Mouse (Mus musculus): ENCODE results near the gene Gm5678. TPM values are rescaled to one million over a fixed set of nuclear protein-coding genes. Genes with fewer than 3 reads are reported as not detected.
A peak's percentile ranks its signal among the peaks of the same experiment; 100 is the strongest.
"Not testable (repeated sequence)": the region's sequence is repeated elsewhere in the genome, so short reads cannot be mapped to it uniquely, and the experiment has no call there.

Gene Gm5678
- polyA plus RNA-seq, 1 experiment, result not detected

GRCm38 (mm10) chr16:93615118-93615870 is 12.6 kb upstream of the Gm5678 start:
- no peak overlapping the region for H3K27ac ChIP-seq (ENCODE audit: control insufficient read depth, insufficient read depth, low read depth, low read length, poor library complexity)
- no peak overlapping the region for H3K4me3 ChIP-seq (replicated peaks; ENCODE audit: control insufficient read depth, low read depth, low read length)
- peak; percentile 91 for TF ChIP-seq CTCF (IDR thresholded peaks at IDR 0.05; ENCODE audit: control insufficient read depth, insufficient read depth, low read length)
- TF ChIP-seq POLR2A (IDR thresholded peaks at IDR 0.05; ENCODE audit: borderline replicate concordance, control insufficient read depth, low read depth, low read length), result no peak
- H3K4me1 ChIP-seq (ENCODE audit: control insufficient read depth, insufficient read depth, low read length), result no peaks in the 10 kb centered on the region
- 29% methylated on average over 5 of the region's 5 CpGs for WGBS

- H3K4me1 ChIP-seq (ENCODE audit: control insufficient read depth, insufficient read depth, low read length); H3K27ac ChIP-seq (ENCODE audit: control insufficient read depth, insufficient read depth, low read depth, low read length, poor library complexity); H3K4me3 ChIP-seq (replicated peaks; ENCODE audit: control insufficient read depth, low read depth, low read length): not testable (repeated sequence)
- 67% methylated on average over 4 of the region's 4 CpGs for WGBS
Measured at GRCm38 (mm10) chr16:93623759-93624158, 4.1 kb upstream of the Gm5678 start.

GRCm38 (mm10) chr16:93624671-93625070 is 3.2 kb upstream of the Gm5678 start:
- Histone ChIP-seq H3K4me1 (ENCODE audit: control insufficient read depth, insufficient read depth, low read length) (no peaks in the 10 kb centered on the region), H3K4me3 (replicated peaks; ENCODE audit: control insufficient read depth, low read depth, low read length) (no peak overlapping the region), H3K27ac (ENCODE audit: control insufficient read depth, insufficient read depth, low read depth, low read length, poor library complexity) (no peak overlapping the region)
- WGBS, result 73% methylated on average over 4 of the region's 4 CpGs
- no peak for TF ChIP-seq CTCF (IDR thresholded peaks at IDR 0.05; ENCODE audit: control insufficient read depth, insufficient read depth, low read length)
- 0 out of 2 replicates have a peak, but pooled peaks have one; percentile 4 for TF ChIP-seq POLR2A (IDR thresholded peaks at IDR 0.05; ENCODE audit: borderline replicate concordance, control insufficient read depth, low read depth, low read length)

- WGBS, result 4% methylated on average over 1 of the region's 1 CpGs
- TF ChIP-seq POLR2A (IDR thresholded peaks at IDR 0.05; ENCODE audit: borderline replicate concordance, control insufficient read depth, low read depth, low read length) (no peak), CTCF (IDR thresholded peaks at IDR 0.05; ENCODE audit: control insufficient read depth, insufficient read depth, low read length) (peak; percentile 10; the same call in 1 of the 2 replicates)
- Histone ChIP-seq H3K27ac (ENCODE audit: control insufficient read depth, insufficient read depth, low read depth, low read length, poor library complexity) (no peak overlapping the region), H3K4me1 (ENCODE audit: control insufficient read depth, insufficient read depth, low read length) (no peaks in the 10 kb centered on the region), H3K4me3 (replicated peaks; ENCODE audit: control insufficient read depth, low read depth, low read length) (no peak overlapping the region)
Measured at GRCm38 (mm10) chr16:93626745-93627144, 1.2 kb upstream of the Gm5678 start.

- H3K27ac ChIP-seq (ENCODE audit: control insufficient read depth, insufficient read depth, low read depth, low read length, poor library complexity), result no peak overlapping the region
- H3K4me1 ChIP-seq (ENCODE audit: control insufficient read depth, insufficient read depth, low read length), result no peaks in the 10 kb centered on the region
- TF ChIP-seq CTCF (IDR thresholded peaks at IDR 0.05; ENCODE audit: control insufficient read depth, insufficient read depth, low read length) (no peak), POLR2A (IDR thresholded peaks at IDR 0.05; ENCODE audit: borderline replicate concordance, control insufficient read depth, low read depth, low read length) (no peak)
- 6% methylated on average over 4 of the region's 4 CpGs for WGBS
- H3K4me3 ChIP-seq (replicated peaks; ENCODE audit: control insufficient read depth, low read depth, low read length), result no peak overlapping the region
Measured at GRCm38 (mm10) chr16:93644006-93644405, 16.1 kb downstream of the Gm5678 start.

- WGBS, result 41% methylated on average over 5 of the region's 5 CpGs
- Histone ChIP-seq H3K27ac (ENCODE audit: control insufficient read depth, insufficient read depth, low read depth, low read length, poor library complexity) (no peak overlapping the region), H3K4me1 (ENCODE audit: control insufficient read depth, insufficient read depth, low read length) (no peaks in the 10 kb centered on the region), H3K4me3 (replicated peaks; ENCODE audit: control insufficient read depth, low read depth, low read length) (no peak overlapping the region)
- TF ChIP-seq CTCF (IDR thresholded peaks at IDR 0.05; ENCODE audit: control insufficient read depth, insufficient read depth, low read length) (no peak), POLR2A (IDR thresholded peaks at IDR 0.05; ENCODE audit: borderline replicate concordance, control insufficient read depth, low read depth, low read length) (no peak)
Measured at GRCm38 (mm10) chr16:93648441-93649183, 20.7 kb downstream of the Gm5678 start.

- TF ChIP-seq POLR2A (IDR thresholded peaks at IDR 0.05; ENCODE audit: borderline replicate concordance, control insufficient read depth, low read depth, low read length) (no peak), CTCF (IDR thresholded peaks at IDR 0.05; ENCODE audit: control insufficient read depth, insufficient read depth, low read length) (no peak)
- H3K4me1 ChIP-seq (ENCODE audit: control insufficient read depth, insufficient read depth, low read length), result no peaks in the 10 kb centered on the region
- H3K27ac ChIP-seq (ENCODE audit: control insufficient read depth, insufficient read depth, low read depth, low read length, poor library complexity), result no peak overlapping the region
Measured at GRCm38 (mm10) chr16:93667976-93668375, 40.1 kb downstream of the Gm5678 start.

GRCm38 (mm10) chr16:93669521-93669920 is 41.6 kb downstream of the Gm5678 start:
- no peaks in the 10 kb centered on the region for H3K4me1 ChIP-seq (ENCODE audit: control insufficient read depth, insufficient read depth, low read length)
- H3K4me3 ChIP-seq (replicated peaks; ENCODE audit: control insufficient read depth, low read depth, low read length), result no peak overlapping the region
- no peak for TF ChIP-seq CTCF (IDR thresholded peaks at IDR 0.05; ENCODE audit: control insufficient read depth, insufficient read depth, low read length)
- no peak for TF ChIP-seq POLR2A (IDR thresholded peaks at IDR 0.05; ENCODE audit: borderline replicate concordance, control insufficient read depth, low read depth, low read length)
- no peak overlapping the region for H3K27ac ChIP-seq (ENCODE audit: control insufficient read depth, insufficient read depth, low read depth, low read length, poor library complexity)

More at GRCm38 (mm10) chr16:93667976-93668375, 40.1 kb downstream of the Gm5678 start:
- H3K4me3 ChIP-seq (replicated peaks; ENCODE audit: control insufficient read depth, low read depth, low read length), result no peak overlapping the region

- H3K27ac ChIP-seq (ENCODE audit: control insufficient read depth, insufficient read depth, low read depth, low read length, poor library complexity); H3K4me1 ChIP-seq (ENCODE audit: control insufficient read depth, insufficient read depth, low read length); H3K4me3 ChIP-seq (replicated peaks; ENCODE audit: control insufficient read depth, low read depth, low read length): not testable (repeated sequence)
- WGBS, result 70% methylated on average over 4 of the region's 4 CpGs
Measured at GRCm38 (mm10) chr16:93670466-93670865, 42.6 kb downstream of the Gm5678 start.

Measured in bone marrow, adult 2 months (tissue).